Mouse (Mus musculus) urinary bladder, postnatal 14 days (tissue): Measurements from ENCODE around the gene Acvr2b.

Experiments used
- DNase-seq: peaks from one replicate; pipeline ENCODE4 v3.0.0; 2021; ENCODE audit warnings: low spot score

Acvr2b gene

GRCm38 (mm10) chr9:119408898-119409664 is 7.2 kb downstream of the Acvr2b start:
- no peak for DNase-seq

GRCm38 (mm10) chr9:119409864-119410263 is 7.9 kb downstream of the Acvr2b start:
- DNase-seq = no peak

GRCm38 (mm10) chr9:119418025-119418424 is 16.1 kb downstream of the Acvr2b start:
- no peak for DNase-seq

GRCm38 (mm10) chr9:119419852-119420438 is 18.0 kb downstream of the Acvr2b start:
- DNase-seq = no peak

- DNase-seq = no peak
Observed at GRCm38 (mm10) chr9:119425217-119425975, 23.5 kb downstream of the Acvr2b start.

- no peak for DNase-seq
Observed at GRCm38 (mm10) chr9:119425976-119426415, 24.1 kb downstream of the Acvr2b start.

- no peak for DNase-seq
Observed at GRCm38 (mm10) chr9:119426483-119426882, 24.6 kb downstream of the Acvr2b start.

GRCm38 (mm10) chr9:119430311-119430710 is 28.4 kb downstream of the Acvr2b start:
- DNase-seq = peak; percentile 87

GRCm38 (mm10) chr9:119435855-119436254 is 33.9 kb downstream of the Acvr2b start:
- no peak for DNase-seq

GRCm38 (mm10) chr9:119438065-119438464 is 36.1 kb downstream of the Acvr2b start:
- no peak for DNase-seq

GRCm38 (mm10) chr9:119438498-119439000 is 36.6 kb downstream of the Acvr2b start:
- DNase-seq = no peak

- DNase-seq = peak; percentile 98
Observed at GRCm38 (mm10) chr9:119444738-119445429, 43.0 kb downstream of the Acvr2b start, which contains the start of gene Exog. Exog (plus strand) TSS chr9:119444943.

GRCm38 (mm10) chr9:119445737-119446136 is 43.8 kb downstream of the Acvr2b start:
- DNase-seq = no peak

- no peak for DNase-seq
Observed at GRCm38 (mm10) chr9:119455967-119456366, 54.0 kb downstream of the Acvr2b start.

- no peak for DNase-seq
Observed at GRCm38 (mm10) chr9:119457122-119457521, 55.2 kb downstream of the Acvr2b start.

GRCm38 (mm10) chr9:119460410-119460809 is 58.5 kb downstream of the Acvr2b start:
- DNase-seq = peak; percentile 68

GRCm38 (mm10) chr9:119465056-119465455 is 63.1 kb downstream of the Acvr2b start:
- DNase-seq = no peak

- DNase-seq = no peak
Observed at GRCm38 (mm10) chr9:119465595-119465994, 63.7 kb downstream of the Acvr2b start.

- no peak for DNase-seq
Observed at GRCm38 (mm10) chr9:119469691-119470353, 67.9 kb downstream of the Acvr2b start.

- no peak for DNase-seq
Observed at GRCm38 (mm10) chr9:119472412-119472918, 70.5 kb downstream of the Acvr2b start.

- no peak for DNase-seq
Observed at GRCm38 (mm10) chr9:119473011-119473410, 71.1 kb downstream of the Acvr2b start.
